Mouse (Mus musculus) thymus, postnatal 4 days (tissue): ENCODE measurements around the gene Stard3.

Source experiments
- DNase-seq: peaks from one replicate; pipeline ENCODE4 v3.0.0; 2021

The Stard3 gene

DNA sequence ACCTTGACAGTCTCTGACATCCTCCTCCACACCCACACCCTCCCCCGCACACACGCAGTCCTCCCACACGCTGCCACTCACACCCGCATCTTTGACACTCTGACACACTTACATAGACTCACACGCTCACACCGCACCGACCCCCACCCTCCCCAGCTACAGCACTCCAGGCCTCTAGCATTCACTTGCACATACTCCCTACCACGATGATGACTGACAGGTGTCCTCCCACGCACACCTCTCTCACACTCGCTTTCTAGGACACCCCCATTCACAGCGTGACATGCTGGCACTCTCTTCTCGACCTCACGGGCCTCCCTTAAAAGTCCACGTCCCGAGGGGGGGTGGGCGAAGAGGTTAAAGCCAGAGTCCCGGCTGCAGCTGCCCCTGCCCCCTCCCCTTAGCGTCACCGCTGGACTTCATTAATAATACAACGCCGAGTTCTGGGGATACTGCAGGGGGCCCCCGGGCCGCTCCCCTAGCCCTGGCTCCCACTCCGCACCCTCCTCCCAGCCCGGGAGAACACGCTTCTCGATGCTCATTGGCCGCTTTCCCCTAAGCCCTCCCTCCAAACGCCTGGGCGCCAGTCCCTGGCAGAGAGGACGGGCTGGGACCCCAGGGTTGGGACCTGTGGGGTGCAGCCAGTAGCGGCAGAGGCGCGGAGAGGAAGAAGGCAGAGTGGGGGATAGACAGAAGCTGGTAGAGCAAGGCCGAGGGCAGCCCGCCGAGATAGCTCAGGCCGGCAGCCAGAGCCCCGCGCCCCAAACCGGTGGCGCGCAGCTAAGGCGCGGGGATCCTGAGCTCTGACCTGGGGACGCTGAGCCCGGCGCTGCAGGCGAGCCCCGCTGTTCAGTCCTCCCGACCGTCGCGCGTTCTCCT, 9.8 kb upstream of the Stard3 start, which contains the start of gene Ppp1r1b:
TSS of gene Ppp1r1b (plus strand) at position 322 of the 879 bp plus-strand sequence.
- peak; percentile 74 for DNase-seq

DNA sequence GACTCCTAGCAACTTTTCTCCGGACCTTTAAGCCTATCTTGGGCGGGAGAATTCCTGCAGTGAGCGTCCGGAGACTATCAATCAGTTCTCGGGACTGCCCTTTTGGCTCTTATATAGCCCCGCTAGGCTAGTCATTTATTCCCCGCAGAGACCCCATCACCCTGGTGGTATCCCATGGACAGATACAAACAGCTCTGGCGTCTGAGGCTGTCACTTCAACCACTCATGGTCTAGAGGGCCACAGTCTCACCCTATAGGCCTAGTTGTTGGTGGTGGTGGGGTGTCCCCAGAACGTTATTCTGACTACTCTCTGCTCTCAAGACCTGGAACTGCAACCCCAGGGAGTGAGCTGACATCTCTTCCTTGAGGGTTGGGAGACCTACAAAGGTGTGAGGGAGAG, 8.9 kb upstream of the Stard3 start:
- DNase-seq, result no peak

DNA sequence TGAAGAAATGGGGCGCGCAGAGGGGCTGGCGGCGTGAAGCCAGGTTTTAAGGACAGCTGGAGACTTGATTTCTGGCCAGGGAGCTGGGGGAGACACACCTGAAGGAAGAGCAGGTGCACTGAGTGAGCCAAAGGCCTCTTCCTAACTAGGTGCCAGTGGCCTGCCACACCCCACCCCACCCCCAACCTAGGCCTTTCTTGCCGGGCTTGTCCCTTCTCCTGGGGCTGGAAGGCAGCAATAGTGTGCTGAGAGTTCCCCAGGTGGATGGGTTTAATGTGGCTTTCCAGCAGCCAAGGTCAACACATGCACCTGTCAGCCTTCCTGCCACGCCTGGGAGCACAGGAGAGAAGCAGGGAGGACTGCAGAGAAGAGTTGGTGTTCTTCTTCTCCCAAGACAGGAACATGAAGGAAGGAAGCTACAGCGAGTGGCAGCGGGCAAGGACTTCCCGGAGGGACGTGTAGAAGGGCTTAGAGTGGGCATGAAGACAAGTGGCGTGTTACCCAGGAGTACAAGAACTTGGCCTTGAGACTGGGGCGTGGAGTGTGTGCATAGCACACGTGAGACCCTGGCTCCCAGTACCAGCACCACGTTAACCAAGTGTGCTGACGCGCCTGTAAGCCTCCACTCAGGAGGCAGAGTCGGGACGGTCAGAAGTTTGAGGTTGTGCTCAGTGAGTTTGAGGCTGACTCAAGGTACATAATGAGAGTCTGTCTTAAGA, 5.7 kb upstream of the Stard3 start:
- no peak for DNase-seq

DNA sequence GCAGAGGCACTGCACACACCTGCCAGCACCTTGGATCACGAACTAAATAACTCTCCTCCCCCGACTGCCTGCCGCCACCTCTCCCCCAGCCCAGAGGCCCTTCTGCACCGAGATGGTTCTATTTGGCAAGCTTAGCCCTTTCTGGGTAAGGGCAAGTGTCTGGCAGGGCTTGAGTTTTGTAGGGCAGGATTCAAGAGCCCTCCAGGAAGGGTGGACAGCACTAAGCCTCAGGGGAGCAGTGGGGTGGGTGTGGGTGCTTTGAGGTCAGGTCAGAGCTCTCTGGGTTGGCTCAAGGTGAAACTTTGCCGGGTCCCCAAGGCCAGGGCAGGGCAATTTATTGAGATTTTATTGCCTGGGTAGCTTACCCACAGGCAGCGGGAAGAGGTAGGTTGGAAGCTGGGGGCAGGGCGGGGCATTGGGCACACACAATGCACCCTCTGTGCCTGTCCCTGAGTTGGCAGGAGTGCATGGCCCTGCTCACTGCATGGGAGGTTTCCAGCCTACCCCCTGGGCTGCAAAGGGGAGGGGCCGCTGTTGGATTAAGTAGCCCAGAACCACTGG, 4.4 kb upstream of the Stard3 start:
- DNase-seq, result no peak

DNA sequence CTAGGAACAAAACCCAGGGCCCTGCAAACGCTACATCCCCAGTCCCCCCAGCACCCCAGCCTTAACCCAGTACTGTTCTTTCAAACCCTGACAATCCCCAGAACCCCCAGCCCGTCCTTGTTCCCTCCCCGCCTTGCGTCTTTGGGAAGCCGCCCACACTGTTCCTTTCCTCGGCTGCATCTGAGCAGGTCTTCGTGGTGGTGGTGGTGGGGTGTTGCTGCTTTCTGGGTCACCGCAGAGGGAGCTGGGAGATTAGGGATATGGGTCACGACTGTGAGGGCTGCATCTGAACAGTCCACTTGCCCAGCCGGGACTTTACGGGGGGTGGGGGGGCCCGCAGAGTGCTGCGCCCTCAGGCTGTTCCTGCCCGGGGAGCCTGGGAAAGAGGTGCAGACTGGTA, 3.7 kb upstream of the Stard3 start:
- no peak for DNase-seq

DNA sequence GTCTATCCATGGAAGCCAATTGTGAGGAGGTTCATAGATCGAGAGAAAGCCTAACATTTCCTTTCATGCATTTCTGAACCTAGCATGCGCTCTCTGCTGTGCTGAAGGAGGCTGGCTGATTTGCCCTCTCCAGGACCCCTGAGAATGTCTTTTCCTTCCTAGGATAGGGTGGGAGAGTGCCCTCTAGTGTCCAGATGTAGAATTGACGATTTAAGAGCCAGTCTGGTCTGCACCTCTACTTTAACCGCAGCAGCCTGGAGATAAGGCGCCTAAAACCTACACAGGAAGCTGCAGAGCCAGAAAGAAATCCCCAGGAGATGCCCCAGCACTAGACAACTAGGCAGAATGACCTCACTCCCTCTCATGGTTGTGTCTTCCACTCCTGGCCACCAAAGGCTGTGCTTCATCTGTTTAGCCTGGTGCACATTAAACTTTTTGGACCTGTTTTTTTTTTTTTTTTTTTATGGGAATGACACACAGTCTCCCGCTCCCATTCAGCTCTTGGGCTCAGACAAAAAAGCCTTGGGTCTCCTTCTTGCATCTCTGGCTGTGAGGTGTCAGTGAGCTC, 2.4 kb upstream of the Stard3 start:
- DNase-seq, result peak; percentile 61

DNA sequence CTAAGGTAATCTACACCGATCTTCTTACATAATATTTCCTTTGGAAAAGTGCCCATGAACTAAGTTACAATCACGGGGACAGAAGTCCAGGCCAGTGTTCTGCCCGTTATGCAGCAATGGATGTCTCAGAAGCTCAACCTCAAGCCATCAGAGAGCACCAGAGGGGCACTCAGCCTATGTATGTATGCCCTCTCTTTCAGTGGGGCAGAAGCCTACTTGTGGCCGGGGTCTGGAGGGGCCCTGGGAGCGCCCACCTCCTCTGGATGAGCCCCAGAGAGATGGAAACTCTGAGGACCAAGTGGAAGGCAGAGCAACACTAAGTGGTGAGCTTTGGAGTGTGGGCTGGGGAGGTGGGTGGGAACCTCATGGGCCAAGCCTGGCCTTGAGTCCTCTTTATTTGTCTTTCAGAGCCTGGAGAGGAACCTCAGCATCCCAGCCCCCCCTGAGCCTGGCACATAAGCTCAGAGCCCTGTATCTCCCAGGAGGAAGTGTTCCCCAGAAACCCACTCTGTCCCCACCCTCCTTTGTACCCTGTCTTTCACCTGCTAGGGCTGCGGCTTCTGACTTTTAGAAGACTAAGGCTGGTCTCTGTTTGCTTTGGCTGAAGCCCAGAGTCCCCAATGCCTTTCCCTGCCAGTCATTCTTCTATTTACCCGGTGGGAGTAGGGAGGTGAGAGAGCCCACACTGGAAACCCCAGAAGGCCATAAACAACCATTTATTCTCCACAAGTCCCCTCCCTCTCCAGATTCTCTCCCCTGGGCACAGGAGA, 1.4 kb upstream of the Stard3 start:
- DNase-seq, result no peak

DNA sequence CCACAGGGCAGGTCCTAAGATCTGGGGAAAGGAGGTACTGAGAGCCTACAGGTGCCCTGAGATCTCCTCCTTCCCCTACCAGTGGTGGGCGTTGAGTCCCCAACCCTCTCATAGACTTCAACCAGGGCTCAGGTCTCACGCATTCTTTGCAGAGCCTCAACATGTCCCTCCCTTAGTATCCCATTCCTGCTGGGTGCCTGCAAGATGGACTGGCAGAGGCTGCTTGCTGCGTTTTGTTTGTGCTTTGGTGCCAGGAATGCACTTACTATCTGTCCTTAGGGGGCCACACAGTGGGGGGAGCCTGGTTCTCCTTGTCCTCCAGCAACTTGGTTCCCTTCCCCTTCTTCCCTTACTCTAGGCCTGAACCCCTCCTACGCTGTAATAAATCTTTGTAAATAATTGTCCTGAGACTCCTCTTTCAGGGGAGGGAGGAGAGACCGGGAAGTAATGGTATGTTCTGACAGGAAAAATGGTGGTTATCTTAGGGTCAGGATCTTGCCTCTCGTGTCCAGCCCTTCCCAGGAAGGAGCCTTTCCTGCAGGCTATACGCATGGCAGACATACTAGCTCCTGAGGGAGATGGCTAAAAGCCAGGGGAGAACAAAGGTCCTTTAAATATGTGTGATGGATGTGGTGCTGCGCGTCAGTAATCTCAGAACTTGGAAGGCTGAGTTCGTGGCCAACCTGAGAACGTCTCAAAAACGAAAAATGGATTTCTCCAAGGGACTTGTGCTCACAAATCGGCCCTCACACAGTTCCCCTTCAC, 590 bp upstream of the Stard3 start:
- DNase-seq, result peak; percentile 22

DNA sequence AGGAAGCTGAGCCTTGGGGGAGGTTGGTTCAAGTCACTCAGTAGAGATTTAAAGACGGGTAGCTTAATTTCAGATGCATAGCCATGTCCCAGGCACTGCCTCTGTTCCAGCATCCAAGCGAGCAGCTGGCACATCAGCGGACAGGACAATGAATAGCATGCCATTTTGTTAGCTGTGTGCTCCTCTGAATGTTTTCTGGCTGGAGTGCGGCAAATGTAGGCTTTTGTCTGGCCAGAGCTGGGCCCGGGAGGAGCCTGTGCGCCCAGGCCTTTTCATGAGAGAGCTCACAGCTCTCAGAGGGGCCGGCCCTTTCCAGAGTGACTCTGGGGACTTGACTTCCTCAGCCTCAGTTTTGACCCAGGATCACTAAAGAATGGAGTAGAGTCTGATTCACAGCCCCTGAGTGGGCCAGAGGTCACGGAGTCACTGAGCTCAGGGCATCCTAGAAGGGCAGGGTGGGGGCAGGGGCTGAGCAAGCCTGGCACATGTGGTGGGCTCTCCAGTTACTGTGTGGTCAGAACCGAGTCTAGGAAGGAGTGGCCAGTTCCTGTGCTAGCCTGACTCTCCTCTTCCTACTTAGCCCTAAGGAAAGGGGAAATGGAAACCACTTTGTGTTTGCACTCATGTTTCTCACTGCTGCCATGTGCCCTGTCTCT, 2.8 kb downstream of the Stard3 start:
- DNase-seq, result no peak

DNA sequence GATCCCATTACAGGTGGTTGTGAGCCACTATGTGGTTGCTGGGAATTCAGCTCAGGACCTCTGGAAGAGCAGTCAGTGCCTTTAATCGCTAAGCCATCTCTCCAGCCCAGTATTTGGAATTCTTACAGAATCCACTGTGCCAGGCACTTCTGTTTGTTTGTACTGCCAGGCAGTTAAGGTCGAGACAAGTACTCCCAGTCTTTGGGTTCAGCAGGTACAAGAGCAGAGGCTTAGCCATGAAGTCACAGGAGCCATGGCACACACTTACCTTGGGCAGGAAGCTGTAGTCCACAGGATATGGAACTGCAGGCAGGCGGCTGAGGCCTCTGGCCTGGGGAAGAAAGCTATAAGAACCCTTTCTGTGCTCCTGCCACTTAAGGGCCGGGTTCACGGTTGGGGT, 5.6 kb downstream of the Stard3 start:
- DNase-seq, result no peak

DNA sequence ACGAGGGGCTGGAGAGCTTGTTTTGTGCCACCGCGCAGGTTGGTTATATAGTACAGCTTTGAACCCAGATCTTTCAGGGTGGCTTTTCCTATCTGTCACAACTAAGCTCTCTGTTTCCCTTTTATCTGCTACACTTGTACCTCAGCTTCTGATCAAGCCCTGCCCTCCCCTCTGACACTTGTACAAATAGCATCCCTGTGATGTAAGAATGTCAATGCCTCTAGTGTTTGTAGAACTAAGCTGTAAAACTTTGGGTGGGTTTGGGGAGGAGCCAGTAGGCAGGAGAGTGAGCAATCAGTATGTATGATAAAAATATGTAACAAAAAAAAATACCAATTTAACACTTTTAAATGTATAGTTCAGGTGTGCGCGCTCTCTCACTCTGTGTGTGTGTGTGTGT, 6.2 kb downstream of the Stard3 start:
- no peak for DNase-seq

DNA sequence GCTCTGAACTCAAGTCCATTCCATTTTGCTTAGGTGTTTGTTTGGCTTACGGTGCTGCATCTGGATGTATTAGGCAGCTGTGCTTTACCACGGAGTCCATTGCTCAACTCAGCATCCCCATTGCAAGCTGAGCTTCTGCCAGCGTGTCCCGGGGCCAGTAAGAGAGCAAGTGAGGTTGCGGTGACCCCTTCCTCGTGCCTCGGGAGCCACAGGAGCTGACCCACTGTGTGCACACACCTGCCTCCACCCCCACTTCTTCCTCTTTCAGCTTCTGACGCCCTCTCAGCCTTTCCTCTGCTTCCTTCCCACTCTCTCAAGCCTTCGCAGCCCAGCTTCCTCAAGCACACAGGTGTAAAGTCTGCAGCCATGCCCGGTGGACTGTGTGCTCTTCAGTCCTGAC, 8.1 kb downstream of the Stard3 start:
- DNase-seq, result peak; percentile 38

DNA sequence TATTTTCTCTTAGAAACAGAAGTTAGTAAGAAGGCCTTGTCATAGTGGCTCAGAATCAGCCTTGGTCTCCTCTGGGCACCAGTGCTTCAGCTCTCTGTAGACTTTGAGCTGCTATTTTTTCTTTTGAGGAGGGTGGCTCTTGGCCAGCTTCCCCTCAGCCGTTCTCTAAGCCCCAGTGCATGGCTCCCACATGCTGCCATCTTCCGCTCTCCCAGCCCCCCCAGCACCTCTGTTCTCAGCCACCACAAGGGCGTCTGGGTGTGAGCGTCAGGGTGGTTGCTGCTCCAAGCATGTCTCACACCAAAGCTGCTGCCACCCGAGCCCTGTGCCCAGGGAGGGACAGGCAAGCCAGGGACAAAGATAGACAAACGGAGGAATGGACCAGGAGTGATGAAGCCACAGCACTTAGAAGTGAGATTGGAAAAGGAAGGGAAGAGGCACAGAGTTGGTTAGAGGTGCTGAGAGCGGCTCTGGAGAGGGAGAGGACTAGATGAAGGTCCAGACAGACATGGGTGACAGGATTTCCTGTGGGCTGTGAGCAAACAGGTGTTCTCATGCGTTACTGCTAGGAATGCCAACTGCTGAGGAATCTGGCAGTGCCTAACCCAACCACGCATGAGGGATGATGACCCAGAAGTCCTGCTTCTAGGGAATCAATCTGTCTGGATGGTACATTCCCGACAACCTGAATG, 9.1 kb downstream of the Stard3 start:
- DNase-seq, result peak; percentile 71

DNA sequence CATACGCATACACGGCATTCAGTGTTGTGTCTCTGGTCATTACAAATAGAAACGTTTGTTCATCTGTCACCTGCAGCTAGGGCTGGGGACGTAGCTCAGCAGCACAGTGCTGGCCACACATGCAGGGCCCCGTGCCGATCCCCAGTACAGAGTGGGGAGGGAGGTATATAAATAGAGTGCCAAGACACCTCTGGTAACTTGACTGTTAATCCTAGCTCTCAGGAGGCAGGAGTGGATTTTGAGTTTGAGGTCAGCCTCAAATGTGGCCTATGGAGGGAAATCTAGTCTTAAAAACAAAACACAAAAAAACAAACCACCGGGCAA, 9.7 kb downstream of the Stard3 start:
- DNase-seq, result no peak

DNA sequence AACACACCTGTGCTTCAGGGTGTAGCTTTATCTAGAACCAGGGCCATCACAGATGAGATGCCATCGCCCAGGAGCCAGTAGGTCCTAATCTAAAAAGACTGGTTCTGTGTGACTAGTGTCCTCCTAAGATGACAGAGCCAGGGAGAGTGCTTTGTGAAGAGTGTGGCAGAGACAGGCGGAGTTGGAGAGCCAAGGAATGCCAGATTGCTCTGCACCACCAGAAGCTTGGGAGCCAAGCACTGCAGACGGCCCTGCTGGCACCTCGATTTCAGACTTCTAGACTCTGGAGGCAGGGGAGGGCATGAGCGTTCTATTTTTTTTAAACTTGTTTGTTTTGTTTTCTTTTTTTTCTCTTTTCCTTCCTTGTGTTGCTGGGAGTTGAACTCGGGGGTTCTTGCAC, 11.2 kb downstream of the Stard3 start:
- DNase-seq, result no peak

DNA sequence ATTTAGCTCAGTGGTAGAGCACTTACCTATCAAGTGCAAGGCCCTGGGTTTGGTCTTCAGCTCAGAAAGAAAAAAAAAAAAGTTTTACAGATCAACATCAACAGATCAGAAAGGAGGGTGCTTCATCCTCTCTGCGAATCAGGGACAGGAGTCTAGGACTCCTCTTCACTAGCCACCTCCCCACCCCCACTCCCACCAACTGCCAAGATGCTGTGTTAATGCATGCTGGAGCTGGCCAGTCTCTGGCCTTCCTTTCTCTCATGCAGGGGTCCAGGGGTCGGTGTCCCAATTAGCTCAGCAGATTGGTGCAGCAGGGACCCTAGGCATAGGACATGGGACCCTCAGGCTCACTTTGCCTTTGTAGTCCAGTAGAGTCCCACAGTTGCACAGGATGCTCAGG, 12.4 kb downstream of the Stard3 start:
- no peak for DNase-seq

DNA sequence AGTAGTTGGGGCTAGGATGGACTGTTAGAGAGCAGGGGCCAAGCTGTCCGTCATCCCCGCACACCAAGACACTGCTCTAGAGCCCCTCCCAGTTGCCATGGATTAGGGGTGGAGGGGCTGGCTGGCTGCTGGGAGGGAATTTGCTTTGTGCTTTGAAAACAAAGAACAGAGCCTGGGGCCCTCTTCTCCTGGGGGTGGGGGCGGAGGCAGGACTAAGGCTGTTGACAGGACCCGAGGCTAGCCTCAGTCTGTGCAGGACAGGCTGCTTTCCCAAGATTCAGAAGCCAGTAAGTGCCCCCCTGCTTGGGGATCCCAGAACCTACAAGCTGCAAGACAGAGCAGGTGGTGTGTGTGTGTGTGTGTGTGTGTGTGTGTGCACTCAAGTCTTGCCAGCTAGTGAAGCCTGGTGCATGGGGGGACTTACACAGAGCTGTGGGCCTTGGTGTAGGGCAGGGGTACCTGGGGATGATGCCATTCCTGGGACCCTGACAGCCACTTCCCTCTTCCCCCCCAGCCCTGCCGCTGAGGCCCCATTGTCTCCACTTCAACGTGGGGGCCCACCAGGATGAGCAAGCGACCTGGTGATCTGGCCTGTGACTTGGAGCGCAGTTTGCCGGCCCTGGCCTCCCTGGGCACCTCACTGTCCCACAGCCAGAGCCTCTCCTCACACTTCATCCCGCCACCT, 13.5 kb downstream of the Stard3 start:
- DNase-seq, result no peak

DNA sequence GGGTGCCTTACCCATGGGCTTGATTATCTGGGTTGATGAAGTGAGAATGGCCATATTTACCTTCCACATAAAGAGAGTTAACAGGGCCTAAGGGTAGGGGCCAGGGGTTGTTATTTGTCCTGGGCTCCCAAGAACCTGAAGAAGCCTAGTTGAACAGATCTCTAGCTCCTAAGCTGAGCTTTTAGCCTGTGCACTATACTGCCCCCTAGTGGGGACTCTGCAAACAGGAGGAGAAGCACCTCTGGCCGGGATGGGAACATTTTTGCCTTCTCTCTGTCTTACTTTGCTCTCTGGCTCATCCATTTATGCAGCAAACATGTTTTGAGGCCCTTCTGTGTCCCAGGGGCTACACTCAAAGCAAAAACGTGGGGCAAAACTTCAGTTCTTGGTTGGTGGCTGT, 14.2 kb downstream of the Stard3 start:
- peak; percentile 83 for DNase-seq

DNA sequence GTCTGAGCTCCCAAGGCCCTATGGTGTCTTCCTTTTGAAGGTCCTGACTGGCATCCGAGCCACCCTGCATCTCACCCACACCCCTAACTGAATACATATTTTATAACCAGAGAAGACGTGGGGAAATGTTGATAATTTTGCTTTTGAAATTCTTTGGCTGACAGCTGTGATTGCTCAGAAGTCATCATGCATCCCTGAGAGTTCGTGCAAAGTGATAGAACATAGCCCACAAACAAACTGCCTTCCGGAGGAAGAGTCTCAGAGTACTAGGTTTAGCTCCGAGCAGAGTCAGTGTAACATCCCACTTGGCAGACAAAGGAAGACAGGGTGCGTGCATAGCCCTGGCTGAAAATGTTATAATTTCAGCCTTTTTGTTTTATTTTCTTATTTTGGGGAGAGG, 15.1 kb downstream of the Stard3 start:
- DNase-seq, result no peak

DNA sequence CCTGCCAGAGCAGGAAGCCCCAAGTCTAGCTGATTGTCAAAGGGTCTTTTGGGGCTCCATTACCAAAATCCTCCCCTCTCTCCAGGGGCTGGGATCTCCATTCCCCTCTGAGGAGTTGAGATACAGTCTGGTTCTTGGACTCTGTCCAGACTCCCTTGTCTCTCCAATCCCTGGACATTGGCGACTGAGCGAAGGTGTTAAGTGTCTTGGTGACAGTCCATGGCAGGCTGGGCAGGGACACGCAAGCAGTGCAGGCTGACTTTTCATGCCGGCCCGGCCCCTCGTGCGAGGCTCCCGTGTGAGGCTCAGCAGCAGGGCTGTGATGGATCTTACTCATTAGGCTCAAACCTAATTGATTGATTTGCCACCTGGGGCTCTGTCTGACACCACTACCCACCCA, 16.1 kb downstream of the Stard3 start:
- no peak for DNase-seq
